Mouse (Mus musculus) thymus, postnatal 4 days (tissue): ENCODE measurements around the gene Troap.

ENCODE experiments used
- DNase-seq: peaks from one replicate; pipeline ENCODE4 v3.0.0; 2021

The Troap gene

GRCm38 (mm10) chr15:99115065-99115423, 40.7 kb downstream of the Troap start:
- no peak for DNase-seq

GRCm38 (mm10) chr15:99116539-99116938, 42.2 kb downstream of the Troap start:
- no peak for DNase-seq

- DNase-seq = no peak
These were observed 46.4 kb downstream of the Troap start for GRCm38 (mm10) chr15:99120814-99121213.

- DNase-seq = no peak
These were observed 48.3 kb downstream of the Troap start for GRCm38 (mm10) chr15:99122642-99123041.

- DNase-seq = no peak
These were observed 51.3 kb downstream of the Troap start, which contains the start of gene Spats2 for GRCm38 (mm10) chr15:99125711-99126080. Gene Spats2 (plus strand): TSS chr15:99125916.

- peak; percentile 82 for DNase-seq
These were observed 51.9 kb downstream of the Troap start for GRCm38 (mm10) chr15:99126081-99126815.

GRCm38 (mm10) chr15:99126816-99127365, 52.5 kb downstream of the Troap start:
- no peak for DNase-seq

GRCm38 (mm10) chr15:99127851-99128522, 53.6 kb downstream of the Troap start:
- DNase-seq = no peak

- peak; percentile 17 for DNase-seq
These were observed 55.1 kb downstream of the Troap start for GRCm38 (mm10) chr15:99129441-99129840.

GRCm38 (mm10) chr15:99129956-99130910, 55.9 kb downstream of the Troap start:
- DNase-seq = peak; percentile 45
